Mouse (Mus musculus) gastrocnemius, adult 18-20 months (tissue): Measurements from ENCODE around the gene Tgfa. TPM values are rescaled to one million over a fixed set of nuclear protein-coding genes. Genes with fewer than 3 reads are reported as not detected.

Experiments used
- DNase-seq: peaks from one replicate; pipeline ENCODE4 v3.0.0; 2021; ENCODE audit warnings: low spot score
- total RNA-seq, 2 experiments: library from RNA; stranded (reverse); gene quantifications; 2 replicates each; pipeline ENCODE4 v1.2.3; 2021

Tgfa gene
- total RNA-seq, 2 experiments from 2014 or later, result 0.27 to 0.36 TPM

DNA sequence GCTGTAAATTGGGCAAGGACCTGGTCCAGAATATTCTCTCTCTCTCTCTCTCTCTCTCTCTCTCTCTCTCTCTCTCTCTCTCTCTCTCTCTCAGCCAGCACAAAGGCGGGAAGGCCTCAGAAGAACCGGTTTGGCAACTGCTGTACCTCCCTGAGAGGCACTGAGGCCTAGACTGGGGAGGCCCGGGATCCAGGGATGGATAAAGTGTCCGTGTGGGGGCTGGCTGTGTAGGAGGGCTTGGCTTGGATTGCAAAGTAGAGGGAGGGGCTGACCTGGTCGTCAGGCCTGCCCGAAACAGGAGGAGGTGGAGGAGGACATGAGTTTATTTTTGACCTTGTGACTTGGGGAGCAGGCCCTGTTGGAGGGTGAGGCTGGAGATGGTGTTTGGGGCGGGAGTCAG lies 27.4 kb downstream of the Tgfa start:
- DNase-seq, result no peak

DNA sequence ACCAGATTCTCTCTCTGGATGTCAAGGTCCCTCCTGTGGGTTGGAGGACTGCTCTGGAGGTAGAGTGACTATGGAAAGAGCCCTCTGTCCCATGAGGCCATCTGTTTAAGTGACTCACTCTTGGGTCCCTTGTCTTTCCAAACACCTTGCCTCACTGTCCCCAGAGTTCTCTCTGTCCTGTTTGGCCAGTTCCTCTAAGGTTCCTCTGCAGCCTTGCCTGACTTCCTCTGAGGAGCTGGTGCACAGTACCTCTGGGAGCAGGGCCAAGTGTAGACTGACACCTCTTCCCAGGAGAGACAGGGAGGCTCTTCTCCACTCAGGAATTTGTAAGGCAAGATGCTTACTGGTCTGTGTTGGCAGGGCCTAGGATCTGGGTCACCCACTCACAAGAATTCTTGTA lies 30.6 kb downstream of the Tgfa start:
- no peak for DNase-seq

DNA sequence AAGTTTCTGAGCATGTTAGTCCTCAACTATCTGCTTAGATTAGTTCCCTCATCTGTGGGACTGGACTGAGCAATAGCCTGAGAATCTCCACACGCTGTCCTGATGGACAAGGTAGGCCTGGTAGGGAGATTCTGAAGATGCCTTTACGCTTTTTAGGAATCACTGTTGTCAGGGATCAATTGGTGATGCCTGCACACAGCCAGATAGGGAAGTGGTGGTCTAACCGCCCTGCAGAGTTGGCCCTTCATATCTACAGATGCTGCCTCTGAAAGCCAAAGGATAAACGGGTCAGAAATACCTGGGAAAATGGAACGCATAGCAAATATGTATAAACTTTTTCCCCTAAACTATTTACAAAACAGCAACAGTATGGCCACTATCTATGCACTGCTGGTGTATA lies 37.3 kb downstream of the Tgfa start:
- DNase-seq, result no peak

DNA sequence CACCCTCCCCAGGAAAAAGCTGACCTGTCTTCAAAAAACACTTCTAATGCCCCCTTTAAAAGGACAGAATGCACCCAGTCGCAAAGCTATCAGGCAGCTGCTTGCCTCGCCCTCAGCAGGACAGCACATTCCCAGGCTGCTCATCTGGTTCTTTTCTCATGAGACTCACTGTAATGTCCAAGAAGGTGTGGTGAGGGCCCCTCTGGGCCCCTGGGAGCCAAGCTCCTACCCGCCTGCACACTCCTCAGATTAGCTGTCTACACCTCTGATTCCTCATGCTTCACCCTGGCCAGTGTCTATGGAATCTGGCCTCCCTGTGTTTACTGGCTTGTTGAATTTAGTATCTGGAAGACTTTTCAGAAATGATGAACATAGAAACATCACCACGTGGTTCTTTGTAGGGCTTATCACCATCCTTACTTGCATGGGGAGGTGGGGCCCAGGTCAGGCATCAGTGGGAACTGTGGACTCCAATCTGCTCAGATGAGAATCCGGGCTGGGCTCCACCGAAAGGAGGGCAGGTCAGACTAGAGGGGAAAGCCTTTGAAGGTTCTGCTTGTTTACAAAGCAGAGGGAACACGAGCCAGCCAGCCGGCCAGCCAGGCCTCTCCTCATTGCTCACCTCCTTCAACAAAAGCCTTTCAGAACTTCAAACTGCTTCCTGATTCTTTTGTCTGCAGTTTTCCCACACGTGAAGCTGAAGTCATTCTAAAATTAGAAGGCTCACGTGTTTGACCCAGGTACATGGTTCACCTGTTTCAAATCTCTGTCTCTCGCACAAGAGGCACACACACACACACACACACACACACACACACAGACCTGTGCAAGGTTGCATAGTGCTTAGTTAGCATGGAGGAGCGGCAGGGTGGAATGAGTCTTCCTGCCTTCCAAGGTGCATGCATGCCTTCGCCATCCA lies 38.7 kb downstream of the Tgfa start:
- no peak for DNase-seq

DNA sequence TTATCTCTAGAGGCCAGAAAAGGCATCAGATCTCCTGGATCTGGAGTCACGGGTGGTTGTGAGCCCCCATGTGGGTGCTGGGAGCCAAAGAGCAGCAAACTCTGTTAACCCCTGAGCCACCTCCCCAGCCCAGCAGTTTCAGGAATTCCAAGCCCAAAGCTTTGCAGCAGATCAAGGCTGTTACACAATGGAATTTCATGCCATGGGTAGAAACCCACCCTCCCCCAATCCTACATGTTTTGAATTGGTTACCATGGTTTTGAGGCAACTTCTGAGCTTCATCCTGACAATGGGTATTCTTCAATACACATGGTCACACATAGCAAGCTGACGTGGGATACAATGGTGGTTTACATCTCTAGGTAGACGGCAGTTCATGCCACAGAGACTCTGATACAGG lies 49.8 kb downstream of the Tgfa start:
- DNase-seq, result no peak

DNA sequence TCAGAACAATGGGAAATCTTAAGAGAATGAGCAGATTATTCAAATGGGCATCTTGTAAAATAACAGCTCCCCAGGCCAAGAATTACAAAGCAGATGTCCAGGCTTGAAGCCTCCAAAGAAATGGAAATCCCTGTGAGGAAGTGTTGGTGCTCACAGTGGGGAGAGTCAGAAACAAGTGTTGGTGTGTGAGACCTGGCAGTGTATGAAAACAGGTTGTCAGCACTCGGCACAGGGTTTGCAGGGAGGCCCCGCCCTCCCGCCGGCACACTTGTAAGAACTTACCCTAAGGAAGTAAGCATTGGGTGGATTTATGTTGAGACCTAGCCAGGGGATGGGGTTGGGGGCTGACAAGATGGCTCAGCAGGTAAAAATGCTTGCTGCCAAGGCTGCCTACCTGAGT lies 50.9 kb downstream of the Tgfa start:
- DNase-seq, result no peak

DNA sequence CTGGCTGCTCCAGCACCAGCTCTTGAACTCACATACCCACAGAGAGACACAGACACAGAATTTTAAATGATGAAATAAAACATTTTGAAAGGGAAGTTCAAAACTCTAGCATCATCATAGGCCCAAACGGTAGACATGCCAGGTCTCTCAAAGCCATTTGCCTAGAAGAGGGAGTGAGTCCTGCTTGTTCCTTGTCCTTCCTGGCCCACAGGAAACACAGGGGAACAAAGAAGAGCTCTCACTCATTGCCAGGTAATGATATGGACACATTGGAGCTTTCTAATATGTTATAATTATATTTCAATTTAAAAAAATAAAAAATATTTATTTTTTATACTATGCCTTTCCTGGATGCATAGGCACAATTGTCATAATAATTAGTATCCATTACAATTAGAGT lies 53.5 kb downstream of the Tgfa start:
- DNase-seq, result no peak

DNA sequence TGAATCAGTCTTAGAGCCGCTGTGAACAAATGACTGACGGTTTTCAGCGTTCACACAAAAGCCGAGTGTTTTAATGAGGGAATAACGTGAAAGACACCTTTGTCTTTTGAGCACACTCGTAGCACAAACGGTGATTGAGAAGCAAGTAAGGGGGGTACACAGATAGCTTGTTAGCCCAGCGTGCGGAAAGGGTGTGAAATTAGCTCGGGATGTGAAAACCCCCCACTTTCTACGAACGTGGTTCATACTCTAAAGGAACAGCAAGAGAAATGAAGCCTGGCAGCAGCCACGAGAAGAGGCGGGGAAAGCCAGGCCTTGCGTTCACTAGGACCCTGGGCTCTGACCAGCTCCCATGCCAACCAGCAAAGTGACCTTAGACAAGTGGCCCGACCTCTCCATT lies 54.0 kb downstream of the Tgfa start:
- no peak for DNase-seq

DNA sequence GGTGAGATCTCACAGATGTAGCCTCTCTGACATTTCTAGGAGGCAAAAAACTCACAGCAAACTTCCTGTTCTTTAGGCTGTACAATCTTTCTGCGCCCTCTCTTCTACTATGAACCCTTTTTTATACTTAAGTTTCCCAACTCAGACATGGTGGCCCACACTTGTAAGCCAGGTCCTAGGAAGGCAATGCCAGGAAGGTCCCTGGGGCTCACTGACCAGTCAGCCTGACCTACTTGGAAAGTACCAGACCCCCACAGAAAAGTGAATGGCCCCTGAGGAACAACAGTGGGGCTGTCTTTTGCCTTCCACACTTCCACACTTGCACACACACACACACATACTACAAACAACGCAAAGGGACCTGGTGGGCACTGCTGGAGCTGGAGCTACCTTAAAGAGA lies 55.2 kb downstream of the Tgfa start:
- no peak for DNase-seq

DNA sequence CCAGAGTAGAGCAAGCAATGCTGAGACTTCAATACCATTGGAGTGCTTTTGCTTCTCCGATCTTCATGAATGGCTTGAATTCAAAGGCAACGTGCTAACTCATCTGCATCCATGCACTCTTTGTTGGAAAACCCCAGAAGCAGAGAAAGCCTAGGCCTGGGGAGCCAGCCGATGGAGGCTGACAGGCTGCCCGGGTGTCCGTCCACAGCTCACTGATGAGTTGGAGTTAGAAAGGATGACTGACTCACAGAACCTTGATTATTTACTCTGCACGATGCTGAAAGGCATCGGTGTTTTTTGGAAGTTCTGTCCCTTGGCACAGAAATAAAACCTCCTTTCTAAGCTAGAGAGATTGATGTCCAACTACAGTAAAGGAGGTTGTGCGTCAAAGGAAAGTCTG lies 55.8 kb downstream of the Tgfa start:
- DNase-seq, result no peak

DNA sequence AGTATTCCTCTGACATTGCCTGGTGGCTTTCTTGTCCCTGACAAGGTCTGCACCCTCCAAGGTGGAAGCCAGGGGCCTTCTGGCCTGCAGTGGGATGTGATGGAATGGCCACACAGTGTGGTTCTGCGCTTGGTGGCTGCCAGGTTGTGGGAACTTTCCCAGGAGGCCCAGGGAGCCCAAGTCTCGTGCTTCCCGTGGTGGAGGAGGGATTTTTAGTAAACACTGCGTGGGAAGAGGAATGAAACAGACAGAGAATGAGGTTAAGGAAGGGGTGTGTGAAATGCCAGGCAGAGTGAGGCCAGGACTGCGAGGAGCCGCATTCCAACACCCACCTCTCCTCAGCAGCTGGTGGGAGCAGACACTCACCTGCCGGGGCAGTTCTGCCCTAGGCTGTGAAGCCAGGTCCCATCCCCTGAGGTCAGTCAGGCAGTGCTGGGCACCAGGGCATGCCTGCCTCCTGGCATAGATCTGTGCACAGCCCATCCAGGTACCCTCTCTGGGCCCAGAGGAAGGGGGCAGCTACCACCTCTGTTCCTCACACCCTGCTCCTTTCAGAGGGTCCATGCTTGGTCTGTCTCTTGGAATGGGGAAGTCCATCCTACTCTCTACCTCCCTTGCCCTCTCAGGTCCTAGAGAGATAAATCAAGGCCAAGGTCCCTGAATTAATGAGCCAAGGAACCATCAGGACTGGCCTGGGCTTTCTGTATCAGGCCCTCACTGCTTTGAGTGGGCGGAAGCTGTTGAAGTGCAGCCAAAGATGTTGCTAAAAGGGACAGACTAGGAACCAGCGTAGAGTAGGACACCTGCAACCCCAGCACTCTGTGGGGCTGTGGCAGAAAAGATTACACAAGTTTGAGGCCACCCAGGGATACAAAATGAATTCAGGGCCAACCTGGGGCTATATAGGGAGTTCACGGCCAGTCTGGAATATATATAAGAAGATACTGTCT lies 57.4 kb downstream of the Tgfa start:
- DNase-seq, result no peak

DNA sequence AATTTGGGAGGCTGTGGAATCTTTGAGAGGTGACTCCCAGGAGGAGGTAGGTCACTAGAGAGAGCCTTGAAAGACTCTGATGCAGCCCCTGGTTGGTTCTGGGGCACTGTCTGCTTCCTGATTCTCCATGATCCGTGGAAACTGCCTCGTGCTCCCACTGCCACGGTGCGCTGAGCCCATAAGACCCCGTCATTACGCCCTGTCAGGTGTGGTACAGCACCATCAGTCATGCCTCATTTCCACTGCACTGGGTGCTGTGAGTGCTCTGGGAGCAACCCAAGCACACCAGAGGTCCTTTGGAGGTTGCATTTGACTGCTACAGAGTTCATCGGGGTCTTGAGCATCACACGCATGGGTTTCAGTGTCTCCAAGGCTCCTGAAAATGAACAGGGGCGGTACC lies 60.9 kb downstream of the Tgfa start:
- DNase-seq, result no peak

DNA sequence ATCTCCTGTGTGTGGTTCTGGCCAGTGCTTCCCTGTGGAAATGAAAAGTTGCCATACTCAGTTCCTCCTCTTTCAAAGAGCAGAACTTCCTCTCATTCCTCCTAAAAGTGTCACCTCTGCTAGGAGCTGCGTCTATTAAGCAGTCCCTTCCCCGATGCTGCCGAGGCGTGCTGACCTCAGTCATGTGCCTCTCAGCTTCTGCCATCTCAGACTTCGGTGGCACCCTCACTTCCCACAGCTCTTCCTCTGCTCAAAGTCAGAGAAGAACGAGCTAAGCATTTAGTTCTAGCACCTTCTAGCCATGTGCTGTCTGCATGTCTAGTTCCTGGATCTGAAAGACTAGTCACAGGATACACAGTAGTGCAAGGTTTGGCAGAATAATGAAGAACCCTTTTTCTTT lies 64.2 kb downstream of the Tgfa start:
- no peak for DNase-seq

DNA sequence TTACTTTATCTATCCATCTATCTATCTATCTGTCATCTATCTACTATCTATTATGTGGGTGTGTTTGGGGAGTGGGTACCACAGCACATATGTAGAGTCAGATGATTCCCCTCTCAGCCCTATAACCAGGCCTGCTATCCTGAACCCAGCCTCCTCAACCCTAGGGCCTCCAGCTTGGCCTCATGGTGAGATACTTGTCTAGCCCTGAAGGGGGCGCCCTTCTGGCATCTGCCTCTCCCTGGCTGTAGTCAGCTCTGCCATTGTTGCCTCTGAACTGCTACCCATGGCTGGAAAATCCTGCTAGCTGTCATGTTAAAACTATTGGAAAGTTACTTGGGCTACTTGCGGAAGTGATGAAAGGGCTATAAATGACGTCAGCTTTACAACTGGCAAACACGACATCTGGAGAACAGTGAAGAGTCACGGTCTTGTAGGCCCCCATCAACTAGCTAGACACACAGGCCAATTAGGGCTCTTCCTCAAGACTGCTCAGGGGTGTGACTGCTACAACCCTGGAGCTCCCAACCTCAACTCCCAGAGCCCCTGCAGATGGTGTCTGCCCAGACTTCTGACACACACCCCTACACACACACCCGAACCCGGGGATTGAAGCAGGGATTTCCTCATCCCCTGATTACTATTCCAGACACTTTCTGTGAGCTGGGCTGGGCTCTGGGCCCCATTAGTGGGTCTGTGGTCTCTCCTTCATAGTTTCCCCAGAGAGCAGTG lies 65.5 kb downstream of the Tgfa start:
- no peak for DNase-seq

DNA sequence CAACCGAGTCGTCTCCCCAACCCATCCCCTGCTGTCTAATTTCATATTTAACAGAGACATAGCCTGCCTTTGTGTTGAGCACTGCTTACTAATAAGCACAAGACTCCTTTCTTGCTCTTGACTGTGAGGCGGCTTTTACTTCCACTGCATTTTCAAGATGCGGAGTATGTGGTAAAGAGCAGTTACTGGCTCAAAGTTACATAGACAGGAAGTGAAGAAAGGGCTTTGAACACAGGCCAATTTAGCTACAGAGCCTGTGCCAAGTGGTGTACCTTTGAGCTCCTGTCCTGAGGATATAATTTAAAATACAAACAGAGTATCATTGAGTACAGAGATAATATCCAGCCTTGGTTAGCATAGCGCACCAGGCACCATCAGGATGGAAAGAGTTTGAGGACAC lies 71.8 kb downstream of the Tgfa start:
- DNase-seq, result no peak

DNA sequence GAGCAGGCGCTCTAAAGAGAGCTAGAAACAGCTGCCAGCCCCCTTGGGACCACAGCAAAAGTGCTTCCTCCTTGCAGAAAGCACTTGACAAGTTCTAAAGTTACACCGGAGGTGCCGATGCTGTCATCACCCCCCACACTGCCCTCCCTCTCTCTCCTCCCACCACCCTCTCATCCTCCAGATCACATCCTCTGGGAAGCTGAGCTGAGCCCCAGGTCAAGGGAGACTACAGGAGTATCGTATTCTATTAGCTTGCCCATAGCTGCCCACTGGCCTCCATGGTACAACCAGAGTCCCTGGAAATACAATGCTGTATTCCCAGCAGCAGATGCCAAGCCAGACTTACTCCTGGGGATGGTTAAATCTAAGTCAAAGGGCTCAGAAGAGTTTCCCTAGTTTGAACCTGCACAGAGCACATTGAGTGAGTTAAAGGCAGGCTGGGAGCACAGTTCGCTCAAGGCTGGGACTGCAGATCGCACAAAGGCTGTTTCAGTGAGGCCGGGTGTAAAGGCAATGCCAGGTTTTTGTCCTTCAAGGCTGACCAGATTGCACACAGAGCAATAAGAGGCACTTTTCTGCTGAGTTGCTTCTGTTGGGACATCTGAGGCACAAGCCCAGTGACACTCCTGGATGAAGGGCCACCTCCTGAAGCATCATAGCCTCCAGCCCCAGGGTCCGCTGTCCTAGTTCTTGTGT lies 75.5 kb downstream of the Tgfa start:
- no peak for DNase-seq

DNA sequence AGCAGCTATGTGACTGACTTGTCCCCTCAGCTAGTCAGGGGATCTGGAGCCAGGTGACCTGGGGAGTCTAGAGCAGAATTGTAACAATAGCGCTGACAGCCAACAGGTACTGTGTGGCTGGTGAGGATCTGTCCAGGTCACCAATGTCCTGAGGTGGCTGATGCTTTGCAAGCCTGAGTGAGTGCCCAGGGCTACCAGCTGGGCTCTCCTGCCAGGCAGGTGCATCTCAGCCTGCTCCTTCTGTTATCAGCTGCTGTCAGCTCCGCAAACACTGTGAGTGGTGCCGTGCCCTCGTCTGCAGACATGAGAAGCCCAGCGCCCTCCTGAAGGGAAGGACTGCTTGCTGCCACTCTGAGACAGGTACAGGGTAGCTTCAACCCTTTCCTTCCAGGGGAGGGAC lies 76.1 kb downstream of the Tgfa start:
- DNase-seq, result no peak

DNA sequence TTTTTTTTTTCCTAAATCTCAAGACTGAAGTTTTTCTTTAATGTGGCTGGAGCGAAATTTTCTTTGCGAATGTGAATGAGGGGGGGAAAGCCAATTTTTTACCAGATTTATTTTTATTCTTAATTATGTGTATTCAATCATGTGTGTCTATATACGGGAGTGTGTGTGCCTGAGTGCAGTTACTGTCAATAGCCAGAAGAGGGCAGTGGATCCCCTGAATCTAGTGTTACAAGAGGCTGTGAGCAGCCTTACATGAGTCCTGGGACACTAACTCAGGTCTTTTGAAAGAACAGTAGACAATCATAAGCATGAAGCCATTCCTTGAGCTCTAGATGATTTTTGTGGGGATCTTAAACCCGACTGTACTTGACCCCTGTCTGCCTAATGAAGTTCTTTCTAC lies 80.7 kb downstream of the Tgfa start:
- no peak for DNase-seq

DNA sequence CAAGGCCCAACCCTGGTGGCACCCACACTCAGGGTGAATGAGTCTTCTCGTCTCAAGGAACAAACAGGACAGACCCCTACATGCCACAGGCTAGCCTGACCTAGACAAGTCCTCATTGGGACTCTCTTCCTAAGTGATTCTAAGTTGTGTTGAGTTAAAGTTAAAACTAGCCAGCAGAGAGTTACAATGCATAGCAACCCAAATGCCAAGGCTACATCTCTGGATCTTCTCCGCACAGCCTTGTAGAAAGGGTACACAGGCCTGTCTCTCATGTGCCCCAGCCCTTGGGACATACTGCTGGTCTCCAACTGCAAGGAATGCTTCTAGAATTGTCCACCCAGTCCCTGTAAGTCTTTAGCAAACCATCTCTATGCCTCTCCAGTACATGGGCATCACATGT lies 81.8 kb downstream of the Tgfa start:
- no peak for DNase-seq

DNA sequence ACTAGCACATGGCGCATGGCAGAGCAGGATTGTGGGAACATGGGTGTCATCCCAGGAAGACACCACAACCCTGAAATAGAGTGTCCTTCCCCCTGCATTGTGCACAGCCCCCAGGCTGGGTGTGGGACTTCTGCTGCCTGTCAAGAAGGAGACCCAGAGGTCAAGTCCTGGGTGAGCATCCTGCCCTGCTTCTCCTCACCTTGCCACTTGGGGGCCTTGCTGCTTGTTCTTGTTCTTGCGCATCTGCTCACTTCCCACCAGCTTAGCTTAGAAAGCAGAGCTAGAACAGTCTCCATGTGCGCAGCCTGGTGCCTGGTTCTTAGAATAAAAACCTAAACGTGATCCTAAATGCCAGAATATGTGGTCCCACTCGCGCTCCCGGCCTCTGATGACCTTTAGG lies 82.6 kb downstream of the Tgfa start:
- no peak for DNase-seq

DNA sequence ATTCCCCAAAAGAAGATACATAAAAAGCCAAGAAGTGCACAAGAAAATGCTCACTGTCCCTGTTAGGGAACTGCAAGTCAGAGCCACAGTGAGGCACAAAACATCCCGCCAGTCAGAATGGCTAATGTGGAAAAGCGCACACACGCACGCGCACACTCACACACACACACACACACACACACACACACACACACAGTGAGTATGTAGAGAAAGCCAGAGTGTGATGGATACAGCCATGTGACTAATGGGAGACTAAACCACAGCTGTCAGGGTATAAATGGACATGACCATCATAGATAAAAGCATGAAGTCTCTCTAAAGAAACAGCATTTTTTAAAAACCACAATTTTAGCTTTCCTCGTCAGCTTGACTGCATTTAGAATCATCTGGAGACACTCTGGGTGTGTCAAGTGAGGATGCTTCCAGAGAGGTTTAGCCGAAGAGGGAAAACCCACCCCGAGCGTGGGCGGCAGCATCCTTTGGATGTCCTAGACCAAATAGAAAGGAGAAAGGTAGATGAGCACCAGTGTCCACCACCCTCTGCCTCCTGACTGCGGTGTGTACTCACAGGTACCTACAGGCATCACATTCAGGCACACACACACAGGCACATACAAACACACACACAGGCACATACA lies 86.7 kb downstream of the Tgfa start:
- DNase-seq, result no peak
